Mouse (Mus musculus): ENCODE data around the gene Cntfr.

Cntfr gene

DNA sequence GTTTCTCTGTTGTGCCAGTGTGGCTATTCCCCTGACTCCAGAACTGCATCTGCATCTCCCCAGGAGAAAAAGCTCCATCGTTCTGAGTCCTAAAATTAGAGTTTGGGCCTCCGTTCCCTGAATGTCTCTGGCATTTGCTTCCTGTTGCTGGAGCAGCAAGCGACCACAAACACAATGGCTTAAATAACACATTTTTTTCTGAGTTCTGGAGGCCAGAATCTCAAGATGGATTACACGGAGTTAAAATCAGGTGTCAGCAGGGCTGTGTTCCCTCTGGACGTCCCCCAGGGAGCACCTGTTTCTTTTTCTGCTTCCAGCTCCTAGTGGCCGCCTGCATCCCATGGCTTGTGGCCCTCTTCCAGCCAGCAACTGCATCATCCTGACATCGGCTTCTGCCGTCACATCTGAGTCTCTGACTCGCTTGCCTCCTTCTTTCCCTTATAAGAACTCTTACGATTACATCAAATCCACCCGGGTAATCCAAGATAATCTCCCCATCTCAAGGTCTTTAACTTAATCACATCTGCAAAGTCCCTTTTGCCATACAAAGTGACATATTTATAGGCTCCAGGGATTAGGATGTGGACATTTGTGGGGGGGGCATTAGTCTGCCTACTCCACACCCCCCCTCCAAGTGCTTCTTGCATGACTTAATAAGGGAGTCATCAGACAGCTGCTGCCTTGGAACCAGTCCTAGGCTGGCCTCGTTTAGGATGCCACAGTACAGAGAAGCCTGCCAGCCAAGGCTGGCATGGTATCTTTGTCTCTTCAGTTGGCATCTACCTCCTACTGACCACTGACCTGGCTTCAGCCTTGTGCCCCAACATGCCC is 77.8 kb downstream of the Cntfr start:
- in situ Hi-C loops (cut with MboI, MseI) = no loop called here

DNA sequence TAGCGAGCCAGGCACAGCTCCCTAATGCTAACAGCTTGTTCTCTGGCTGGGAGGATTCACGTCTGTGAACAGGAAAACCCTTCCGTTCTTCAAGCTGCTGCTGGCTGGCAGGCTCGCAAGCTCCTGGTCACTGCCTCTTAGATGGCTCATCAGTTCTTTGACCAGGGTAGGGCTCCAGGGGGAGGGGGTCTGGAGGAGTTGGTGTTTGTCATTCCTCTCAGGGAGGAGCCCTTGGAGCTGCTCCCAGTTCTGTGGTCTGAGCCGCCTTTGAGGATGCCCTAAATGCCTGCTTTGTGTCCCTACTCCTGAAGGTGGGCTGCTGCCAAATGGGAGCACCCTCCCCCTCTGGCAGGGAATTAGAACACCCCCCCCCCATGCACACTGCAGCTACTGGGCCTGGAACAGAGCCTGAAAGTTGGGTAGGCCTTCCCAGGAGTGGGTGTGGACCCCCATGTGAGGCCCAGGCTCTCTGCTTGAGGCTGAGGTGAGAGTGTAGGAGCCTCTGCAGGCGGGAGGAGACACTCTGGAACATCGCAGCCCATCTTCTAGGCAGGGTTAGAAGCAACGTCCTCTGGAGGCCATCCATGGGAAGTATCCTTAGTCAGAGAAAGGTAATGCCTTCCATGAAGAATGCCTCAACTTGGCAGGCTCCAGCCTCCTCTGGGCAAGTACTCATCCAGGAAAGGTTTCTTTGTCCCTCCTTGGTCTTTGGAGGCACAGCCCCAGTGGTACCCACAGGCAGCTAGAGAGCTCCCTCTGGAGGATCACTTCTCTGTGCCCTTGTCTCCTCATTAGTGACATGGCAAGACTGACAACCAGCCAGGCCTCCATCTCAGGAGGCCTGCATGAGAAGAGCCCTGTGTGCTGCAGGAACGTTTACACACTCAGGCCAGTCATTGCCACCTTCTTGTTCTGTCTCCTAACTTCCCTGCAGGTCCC is 81.0 kb downstream of the Cntfr start:
- in situ Hi-C loops (cut with MboI, MseI) = no loop called here

DNA sequence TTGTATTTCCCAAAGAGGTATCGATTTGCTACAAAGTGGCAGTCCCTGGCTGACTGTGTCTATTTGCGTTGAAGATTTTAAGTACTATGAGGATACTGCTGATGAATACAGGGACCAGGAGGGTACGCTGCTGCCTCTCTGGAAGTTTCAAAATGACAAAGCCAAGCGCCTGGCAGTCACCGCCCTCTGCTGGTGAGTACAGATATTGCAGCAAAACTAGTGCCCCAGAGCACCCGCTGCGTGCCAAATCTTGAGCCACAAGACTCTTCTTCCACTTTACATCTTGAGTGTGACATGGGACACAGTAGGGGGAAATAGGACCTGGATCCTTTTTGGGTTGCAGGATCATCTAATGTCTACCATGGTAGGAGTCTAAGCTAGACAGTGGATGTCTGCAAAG is 82.7 kb downstream of the Cntfr start:
- in situ Hi-C loops (cut with MboI, MseI) = loop anchor here (5.0 kb wide), 1 partner anchor 52 kb away; no protein-coding TSS in a partner anchor

DNA sequence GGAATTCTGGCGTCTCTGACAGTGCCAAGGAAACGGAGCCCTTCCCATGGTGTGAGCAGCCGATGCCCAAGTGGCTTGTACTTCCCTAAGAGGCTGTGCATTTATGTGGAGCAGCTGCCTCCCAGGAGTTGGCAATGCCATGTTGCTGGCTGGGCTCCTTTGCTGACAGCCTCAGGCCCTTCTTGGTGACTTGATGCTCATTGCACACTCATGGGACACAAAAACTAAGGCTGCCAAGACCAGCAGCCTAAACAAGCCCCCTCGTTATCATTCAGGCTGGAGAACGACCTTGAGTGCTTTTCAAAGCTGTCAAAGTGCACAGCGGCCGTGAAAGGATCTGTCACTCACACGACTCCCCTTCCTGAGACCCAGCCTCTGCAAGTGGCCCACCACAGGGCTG is 84.7 kb downstream of the Cntfr start:
- in situ Hi-C loops (cut with MboI, MseI) = loop anchor here (5.0 kb wide), 1 partner anchor 50 kb away; no protein-coding TSS in a partner anchor

DNA sequence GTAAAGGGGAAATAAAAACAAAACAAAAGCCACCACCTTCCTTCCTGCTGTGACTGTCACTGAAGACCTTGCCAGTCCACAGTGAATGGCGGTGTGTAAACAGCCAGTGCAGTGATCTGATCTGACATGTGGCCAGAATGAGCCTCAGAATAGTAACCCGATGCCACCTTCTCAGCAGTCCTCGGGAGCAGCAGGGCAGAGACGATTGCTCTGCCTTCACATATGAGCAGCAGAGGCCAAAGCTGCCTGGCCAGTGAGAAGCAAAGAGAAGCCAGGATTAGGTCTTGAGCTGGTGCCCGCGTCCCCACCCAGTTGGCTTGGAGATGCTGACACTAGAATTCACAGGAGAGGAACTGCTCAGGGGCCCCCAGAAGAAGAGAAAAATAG is 86.3 kb downstream of the Cntfr start:
- in situ Hi-C loops (cut with MboI, MseI) = loop anchor here (5.0 kb wide), 1 partner anchor 48 kb away; no protein-coding TSS in a partner anchor

DNA sequence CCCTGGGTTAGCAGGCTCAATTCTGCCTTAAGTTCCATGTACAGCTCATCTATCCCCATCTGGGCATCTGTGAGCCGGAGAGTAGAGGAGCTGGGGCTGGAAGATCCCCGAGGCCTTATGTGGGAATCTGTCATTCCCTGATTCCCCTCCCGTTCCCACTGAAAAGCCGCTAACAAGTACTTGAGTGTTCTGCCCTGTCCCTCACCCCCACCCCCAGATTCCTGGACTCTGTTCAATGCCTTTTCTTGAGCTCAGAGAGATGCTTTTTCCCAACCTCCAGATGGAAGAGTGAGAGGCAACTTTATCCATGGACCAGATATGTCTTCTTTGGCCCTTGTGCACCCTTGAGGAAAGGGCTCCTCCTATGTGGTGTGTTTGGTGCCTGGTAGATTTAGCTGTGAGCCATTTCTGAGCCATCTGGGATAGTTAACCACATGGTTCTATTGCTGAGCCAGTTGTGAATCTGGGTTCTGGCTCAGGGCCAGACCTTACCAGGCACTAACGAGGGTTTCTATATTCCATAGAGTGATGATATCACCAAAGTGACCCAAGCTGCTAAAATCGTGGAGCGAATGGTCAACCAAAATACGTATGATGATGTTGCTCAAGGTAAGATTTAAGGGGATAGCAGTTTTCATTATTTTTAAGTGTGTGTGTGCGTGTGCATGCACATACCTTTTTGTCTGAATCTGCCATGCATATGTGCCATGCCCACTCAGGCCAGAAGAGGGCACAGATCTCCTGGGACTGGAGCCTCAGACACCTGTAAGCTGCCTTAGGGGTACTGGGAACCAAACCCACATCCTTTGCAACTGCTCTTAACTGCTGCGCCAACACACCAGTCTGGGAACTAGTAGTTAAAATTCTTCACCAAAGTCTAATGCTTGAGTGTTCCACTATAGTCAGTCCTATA is 87.0 kb downstream of the Cntfr start:
- in situ Hi-C loops (cut with MboI, MseI) = loop anchor here (5.0 kb wide), 1 partner anchor 48 kb away; no protein-coding TSS in a partner anchor

Data from regulatory T cell (primary cell).